Mouse (Mus musculus) right cerebral cortex, postnatal 14 days (tissue): Measurements from ENCODE around the gene Dhx16.
"Not testable (repeated sequence)": the region's sequence is repeated elsewhere in the genome, so short reads cannot be mapped to it uniquely, and the experiment has no call there.

ENCODE experiments used
- DNase-seq: peaks from one replicate; pipeline ENCODE4 v3.0.0; 2022

The Dhx16 gene

GRCm38 (mm10) chr17:35879245-35880057 lies at the start of gene Dhx16:
Gene Dhx16, plus strand, starts transcription at chr17:35879819.
- DNase-seq: peak; percentile 96

GRCm38 (mm10) chr17:35832400-35833238 lies 47.0 kb upstream of the Dhx16 start:
- DNase-seq: no peak

- no peak for DNase-seq
Measured at GRCm38 (mm10) chr17:35833239-35833751, 46.3 kb upstream of the Dhx16 start.

GRCm38 (mm10) chr17:35833894-35834293 lies 45.7 kb upstream of the Dhx16 start:
- DNase-seq: no peak

GRCm38 (mm10) chr17:35834696-35835422 lies 44.8 kb upstream of the Dhx16 start:
- DNase-seq: no peak

- DNase-seq: no peak
Measured at GRCm38 (mm10) chr17:35835424-35836140, 44.0 kb upstream of the Dhx16 start.

GRCm38 (mm10) chr17:35836178-35836965 lies 43.2 kb upstream of the Dhx16 start:
- DNase-seq: peak; percentile 90

- peak; percentile 86 for DNase-seq
Measured at GRCm38 (mm10) chr17:35836991-35837422, 42.6 kb upstream of the Dhx16 start.

GRCm38 (mm10) chr17:35837487-35837886 lies 42.1 kb upstream of the Dhx16 start:
- peak; percentile 65 for DNase-seq

GRCm38 (mm10) chr17:35838122-35838544 lies 41.5 kb upstream of the Dhx16 start, which contains the start of gene Tubb5:
Gene Tubb5, minus strand, starts transcription at chr17:35838306.
- DNase-seq: peak; percentile 96

- no peak for DNase-seq
Measured at GRCm38 (mm10) chr17:35838570-35838969, 41.0 kb upstream of the Dhx16 start.

- not testable (repeated sequence) for DNase-seq
Measured at GRCm38 (mm10) chr17:35839002-35839401, 40.6 kb upstream of the Dhx16 start.

GRCm38 (mm10) chr17:35840561-35840960 lies 39.1 kb upstream of the Dhx16 start:
- no peak for DNase-seq

GRCm38 (mm10) chr17:35841076-35841950 lies 38.3 kb upstream of the Dhx16 start, which contains the start of gene Mdc1:
Gene Mdc1, plus strand, starts transcription at chr17:35841515.
- peak; percentile 98 for DNase-seq

- no peak for DNase-seq
Measured at GRCm38 (mm10) chr17:35842006-35842405, 37.6 kb upstream of the Dhx16 start.

- DNase-seq: no peak
Measured at GRCm38 (mm10) chr17:35843514-35843913, 36.1 kb upstream of the Dhx16 start.

- DNase-seq: no peak
Measured at GRCm38 (mm10) chr17:35848112-35848511, 31.5 kb upstream of the Dhx16 start.

- DNase-seq: no peak
Measured at GRCm38 (mm10) chr17:35850974-35851373, 28.6 kb upstream of the Dhx16 start.

GRCm38 (mm10) chr17:35859371-35859770 lies 20.2 kb upstream of the Dhx16 start:
- no peak for DNase-seq

GRCm38 (mm10) chr17:35859835-35860234 lies 19.8 kb upstream of the Dhx16 start:
- no peak for DNase-seq
